Mouse (Mus musculus) limb, embryonic 13.5 days (tissue): ENCODE data around the gene Dhcr24. TPM values are rescaled to one million over a fixed set of nuclear protein-coding genes. Genes with fewer than 3 reads are reported as not detected.

Source experiments
- ATAC-seq: fragments of 200-750 bp; cut with Nextera tagmentation; 2 replicates; pipeline ENCODE4 v1.8.0; 2017; ENCODE audit warnings: low read depth, moderate number of reproducible peaks, moderate TSS enrichment; ENCODE audit not compliant: low FRiP score
- H3K27ac ChIP-seq: fragments of 300-500 bp; sonication (generic); 2 replicates; pipeline ENCODE4 v1.5.1; 2015; ENCODE audit warnings: inconsistent platforms, mild to moderate bottlenecking, moderate library complexity
- H3K27me3 ChIP-seq: fragments of 300-500 bp; sonication (generic); 2 replicates; pipeline ENCODE4 v1.6.1; 2015; ENCODE audit warnings: mild to moderate bottlenecking, inconsistent platforms
- H3K36me3 ChIP-seq: fragments of 300-500 bp; sonication (generic); 2 replicates; pipeline ENCODE4 v1.6.1; 2015; ENCODE audit warnings: inconsistent platforms, mild to moderate bottlenecking, moderate library complexity
- H3K4me1 ChIP-seq: fragments of 300-500 bp; sonication (generic); 2 replicates; pipeline ENCODE4 v1.6.1; 2015; ENCODE audit warnings: inconsistent platforms
- H3K4me2 ChIP-seq: fragments of 300-500 bp; sonication (generic); replicated peaks from 2 replicates; pipeline ENCODE4 v1.6.1; 2015; ENCODE audit warnings: inconsistent platforms, mild to moderate bottlenecking, moderate library complexity
- H3K4me3 ChIP-seq: fragments of 300-500 bp; sonication (generic); 2 replicates; pipeline ENCODE4 v1.5.1; 2015; ENCODE audit warnings: moderate library complexity, mild to moderate bottlenecking, inconsistent platforms
- H3K9ac ChIP-seq: fragments of 300-500 bp; sonication (generic); 2 replicates; pipeline ENCODE4 v1.6.1; 2015; ENCODE audit warnings: mild to moderate bottlenecking, inconsistent platforms
- H3K9me3 ChIP-seq: fragments of 300-500 bp; sonication (generic); 2 replicates; pipeline ENCODE4 v1.6.1; 2016; ENCODE audit warnings: inconsistent platforms
- WGBS: fragments of 180-500 bp; shearing (Covaris S2); methylation state at CpG from one replicate; pipeline ENCODE4 v1.1.7; 2015; 5-methylcytosine and 5-hydroxymethylcytosine counted together
- polyA plus RNA-seq: library from polyadenylated mRNA; unstranded; fragments of >200 nt; fragmentation: Nextera tagmentation; extraction: Ambion mirVana; gene quantifications from 2 replicates; pipeline ENCODE4 v1.2.1, GENCODE M21; 2015

Dhcr24 gene
- polyA plus RNA-seq, 1 experiment from 2014 or later: 5.5 TPM

- no peak overlapping the region for H3K9ac ChIP-seq
- H3K27me3 ChIP-seq: no peaks in the 10 kb centered on the region
- WGBS: 36% methylated on average over 1 of the region's 3 CpGs
- H3K4me3 ChIP-seq: no peak overlapping the region
- H3K9me3 ChIP-seq: no peaks in the 10 kb centered on the region
- no peaks in the 10 kb centered on the region for H3K36me3 ChIP-seq
- no peak overlapping the region for H3K4me2 ChIP-seq
- no peak overlapping the region; the same call in 1 of the 2 replicates for H3K27ac ChIP-seq
- ATAC-seq: no peak
- H3K4me1 ChIP-seq: peaks cover 34% of the 10 kb centered on the region
Observed at GRCm38 (mm10) chr4:106632313-106632712, 71.5 kb downstream of the Dhcr24 start.

GRCm38 (mm10) chr4:106633281-106634085, 72.6 kb downstream of the Dhcr24 start:
- Histone ChIP-seq H3K9ac (0 out of 2 replicates have a peak overlapping the region, but pooled peaks have one; percentile 13), H3K9me3 (no peaks in the 10 kb centered on the region), H3K27ac (peak overlapping the region; percentile 75; the same call in 1 of the 2 replicates), H3K4me1 (peaks cover 34% of the 10 kb centered on the region), H3K27me3 (no peaks in the 10 kb centered on the region), H3K36me3 (no peaks in the 10 kb centered on the region), H3K4me2 (peak overlapping the region; percentile 3; the same call in 1 of the 2 replicates), H3K4me3 (no peak overlapping the region)
- peak; percentile 57; the same call in 1 of the 2 replicates for ATAC-seq
- 17% methylated on average over 8 of the region's 8 CpGs for WGBS

GRCm38 (mm10) chr4:106634086-106634479, 73.2 kb downstream of the Dhcr24 start:
- WGBS: 49% methylated on average over 9 of the region's 9 CpGs
- Histone ChIP-seq H3K9ac (no peak overlapping the region), H3K9me3 (no peaks in the 10 kb centered on the region), H3K4me1 (peaks cover 34% of the 10 kb centered on the region), H3K27ac (peak overlapping the region; percentile 75; the same call in 1 of the 2 replicates), H3K36me3 (no peaks in the 10 kb centered on the region), H3K4me2 (0 out of 2 replicates have a peak overlapping the region, but pooled peaks have one; percentile 3), H3K4me3 (no peak overlapping the region), H3K27me3 (no peaks in the 10 kb centered on the region)
- ATAC-seq: no peak

Other genes starting within 250 kb of the Dhcr24 start
- gene Usp24, start 244.8 kb upstream of the Dhcr24 start, polyA plus RNA-seq: 9.0 and 9.4 TPM in 2 replicates
- 2.0 and 2.6 TPM in 2 replicates for gene Pcsk9, start 96.7 kb upstream of the Dhcr24 start, polyA plus RNA-seq
- gene Bsnd, start 68.8 kb upstream of the Dhcr24 start, polyA plus RNA-seq: not detected in 2 replicates
- gene Lexm, start 56.2 kb downstream of the Dhcr24 start, polyA plus RNA-seq: 0.11 and 0.42 TPM in 2 replicates
- gene Ttc22, start 61.4 kb downstream of the Dhcr24 start, polyA plus RNA-seq: 1.2 and 2.0 TPM in 2 replicates
- gene Pars2, start 90.0 kb downstream of the Dhcr24 start, polyA plus RNA-seq: 13.6 and 15.6 TPM in 2 replicates
- 110 and 113 TPM in 2 replicates for gene Ttc4, start 117.9 kb downstream of the Dhcr24 start, polyA plus RNA-seq
- gene Mroh7, start 169.9 kb downstream of the Dhcr24 start, polyA plus RNA-seq: 0.51 and 0.70 TPM in 2 replicates
- gene Fam151a, start 172.9 kb downstream of the Dhcr24 start, polyA plus RNA-seq: 0.26 and 0.28 TPM in 2 replicates
- gene Acot11, start 244.0 kb downstream of the Dhcr24 start, polyA plus RNA-seq: 5.1 and 5.5 TPM in 2 replicates